ENCODE assay signal across 8 mouse cellular contexts in genomic region chr19:11912533-11913121, GRCm38 (mm10). TPM values are rescaled to one million over a fixed set of nuclear protein-coding genes. Genes with fewer than 3 reads are reported as not detected.
DNase-seq lines count a peak whose midpoint lies in the region; ATAC-seq lines count a peak whose summit lies in the region.

No protein-coding gene starts in this region.

- H3K9ac ChIP-seq in neural tube, embryonic 11.5 days (ENCODE audit: low read length) = peak overlapping the region; percentile 84
- peak overlapping the region; percentile 85 for H3K9ac ChIP-seq in hindbrain, embryonic 13.5 days
- H3K9ac ChIP-seq in stomach, embryonic 15.5 days = peak overlapping the region; percentile 53

- no peaks in the 10 kb centered on the region for H3K27me3 ChIP-seq in neural tube, embryonic 11.5 days (ENCODE audit: control insufficient read depth, insufficient read depth, low read length)
- H3K27me3 ChIP-seq in hindbrain, embryonic 13.5 days = no peaks in the 10 kb centered on the region
- no peaks in the 10 kb centered on the region for H3K27me3 ChIP-seq in limb, embryonic 10.5 days (ENCODE audit: low read depth, poor library complexity, severe bottlenecking)
- H3K27me3 ChIP-seq in stomach, embryonic 15.5 days (replicated peaks) = no peaks in the 10 kb centered on the region

- no peaks in the 10 kb centered on the region for H3K9me3 ChIP-seq in neural tube, embryonic 11.5 days (ENCODE audit: control insufficient read depth, low read length)
- H3K9me3 ChIP-seq in hindbrain, embryonic 13.5 days = no peaks in the 10 kb centered on the region
- no peaks in the 10 kb centered on the region for H3K9me3 ChIP-seq in limb, embryonic 10.5 days (replicated peaks)
- H3K9me3 ChIP-seq in stomach, embryonic 15.5 days = no peaks in the 10 kb centered on the region

- H3K36me3 ChIP-seq in neural tube, embryonic 11.5 days (ENCODE audit: control insufficient read depth, insufficient read depth, low read length) = no peaks in the 10 kb centered on the region
- H3K36me3 ChIP-seq in hindbrain, embryonic 13.5 days = peaks cover 14% of the 10 kb centered on the region
- H3K36me3 ChIP-seq in limb, embryonic 10.5 days = peaks cover 34% of the 10 kb centered on the region
- peaks cover 11% of the 10 kb centered on the region; the same call in 1 of the 2 replicates for H3K36me3 ChIP-seq in stomach, embryonic 15.5 days

- peak overlapping the region; percentile 89 for H3K27ac ChIP-seq in neural tube, embryonic 11.5 days (ENCODE audit: low read depth, low read length)
- H3K27ac ChIP-seq in hindbrain, embryonic 13.5 days = peak overlapping the region; percentile 92
- H3K27ac ChIP-seq in limb, embryonic 10.5 days = peak overlapping the region; percentile 95
- H3K27ac ChIP-seq in stomach, embryonic 15.5 days = peak overlapping the region; percentile 83

- peak overlapping the region; percentile 77 for H3K4me2 ChIP-seq in neural tube, embryonic 11.5 days (ENCODE audit: low read depth)
- peak overlapping the region; percentile 67 for H3K4me2 ChIP-seq in hindbrain, embryonic 13.5 days
- H3K4me2 ChIP-seq in stomach, embryonic 15.5 days = peak overlapping the region; percentile 71

- H3K4me3 ChIP-seq in neural tube, embryonic 11.5 days (ENCODE audit: low read depth, low read length) = peak overlapping the region; percentile 76
- peak overlapping the region; percentile 77 for H3K4me3 ChIP-seq in hindbrain, embryonic 13.5 days
- H3K4me3 ChIP-seq in limb, embryonic 10.5 days = peak overlapping the region; percentile 88
- peak overlapping the region; percentile 64 for H3K4me3 ChIP-seq in stomach, embryonic 15.5 days (replicated peaks)

- no peak for DNase-seq in neural tube, embryonic 11.5 days (ENCODE audit: low spot score)
- no peak for DNase-seq in neural tube, embryonic 10.5 days (ENCODE audit: extremely low spot score, low spot score)
- DNase-seq in cerebellum, adult 9-11 months = peak; percentile 80
- DNase-seq in gastrocnemius, adult 18-20 months (ENCODE audit: low spot score) = peak; percentile 59
- DNase-seq in limb, embryonic 10.5 days (ENCODE audit: low spot score) = peak; percentile 79
- DNase-seq in mesoderm, embryonic 11.5 days (ENCODE audit: low read depth, low spot score) = peak; percentile 70

- under 1% methylated on average over 38 of the region's 54 CpGs for WGBS in neural tube, embryonic 11.5 days
- 0% methylated on average over 40 of the region's 54 CpGs for WGBS in hindbrain, embryonic 13.5 days
- under 1% methylated on average over 46 of the region's 54 CpGs for WGBS in limb, embryonic 10.5 days
- under 1% methylated on average over 47 of the region's 54 CpGs for WGBS in stomach, embryonic 15.5 days

- ATAC-seq in neural tube, embryonic 11.5 days (ENCODE audit: insufficient read depth, low FRiP score, low TSS enrichment) = peak; percentile 51
- ATAC-seq in hindbrain, embryonic 13.5 days (ENCODE audit: low FRiP score) = peak; percentile 53
- peak; percentile 36 for ATAC-seq in stomach, embryonic 15.5 days (ENCODE audit: insufficient read depth, low FRiP score, low read depth)

- H3K4me1 ChIP-seq in neural tube, embryonic 11.5 days (ENCODE audit: control insufficient read depth, insufficient read depth, low read length) = peaks cover 8% of the 10 kb centered on the region
- H3K4me1 ChIP-seq in hindbrain, embryonic 13.5 days (replicated peaks) = peaks cover 32% of the 10 kb centered on the region
- H3K4me1 ChIP-seq in limb, embryonic 10.5 days = peaks cover 12% of the 10 kb centered on the region; the same call in 1 of the 2 replicates
- peaks cover 8% of the 10 kb centered on the region for H3K4me1 ChIP-seq in stomach, embryonic 15.5 days

RNA-seq across cellular contexts. Expression of gene Patl1, which starts 0.4 kb away (rescaled TPM):
- polyA plus RNA-seq in neural tube, embryonic 11.5 days (2014; fragmentation: Nextera tagmentation; extraction: Ambion mirVana) = 24.7 and 25.7 TPM in 2 replicates
- total RNA-seq in gastrocnemius, adult 18-20 months (2021) = 10 to 100 TPM; 23.6 to 27.3 TPM
- polyA plus RNA-seq in hindbrain, embryonic 13.5 days (2015; fragmentation: Nextera tagmentation; extraction: Ambion mirVana) = 19.6 and 19.8 TPM in 2 replicates
- 20.4 and 21.2 TPM in 2 replicates for polyA plus RNA-seq in limb, embryonic 10.5 days (2016; fragmentation: Nextera tagmentation; extraction: Ambion mirVana)
- 14.7 and 16.4 TPM in 2 replicates for polyA plus RNA-seq in stomach, embryonic 15.5 days (2015; fragmentation: Nextera tagmentation; extraction: Ambion mirVana)

RNA-seq across cellular contexts. Expression of gene Olfr1420, which starts 26.3 kb away (rescaled TPM):
- polyA plus RNA-seq in neural tube, embryonic 11.5 days (2014; fragmentation: Nextera tagmentation; extraction: Ambion mirVana) = not detected in 2 replicates
- total RNA-seq in gastrocnemius, adult 18-20 months (2021) = not detected
- polyA plus RNA-seq in hindbrain, embryonic 13.5 days (2015; fragmentation: Nextera tagmentation; extraction: Ambion mirVana) = not detected in 2 replicates
- polyA plus RNA-seq in limb, embryonic 10.5 days (2016; fragmentation: Nextera tagmentation; extraction: Ambion mirVana) = not detected in 2 replicates
- polyA plus RNA-seq in stomach, embryonic 15.5 days (2015; fragmentation: Nextera tagmentation; extraction: Ambion mirVana) = 0.08 and 0.10 TPM in 2 replicates

RNA-seq across cellular contexts. Expression of gene Olfr1419, which starts 37.7 kb away (rescaled TPM):
- not detected in 2 replicates for polyA plus RNA-seq in neural tube, embryonic 11.5 days (2014; fragmentation: Nextera tagmentation; extraction: Ambion mirVana)
- not detected for total RNA-seq in gastrocnemius, adult 18-20 months (2021)
- not detected in 2 replicates for polyA plus RNA-seq in hindbrain, embryonic 13.5 days (2015; fragmentation: Nextera tagmentation; extraction: Ambion mirVana)
- polyA plus RNA-seq in limb, embryonic 10.5 days (2016; fragmentation: Nextera tagmentation; extraction: Ambion mirVana) = not detected in 2 replicates
- 0.04 TPM in 1 of 2 replicates, not detected in the other for polyA plus RNA-seq in stomach, embryonic 15.5 days (2015; fragmentation: Nextera tagmentation; extraction: Ambion mirVana)

RNA-seq across cellular contexts. Expression of gene Olfr1418, which starts 51.8 kb away (rescaled TPM):
- polyA plus RNA-seq in neural tube, embryonic 11.5 days (2014; fragmentation: Nextera tagmentation; extraction: Ambion mirVana) = not detected in 2 replicates
- not detected for total RNA-seq in gastrocnemius, adult 18-20 months (2021)
- not detected in 2 replicates for polyA plus RNA-seq in hindbrain, embryonic 13.5 days (2015; fragmentation: Nextera tagmentation; extraction: Ambion mirVana)
- polyA plus RNA-seq in limb, embryonic 10.5 days (2016; fragmentation: Nextera tagmentation; extraction: Ambion mirVana) = not detected in 2 replicates
- polyA plus RNA-seq in stomach, embryonic 15.5 days (2015; fragmentation: Nextera tagmentation; extraction: Ambion mirVana) = not detected in 2 replicates

RNA-seq across cellular contexts. Expression of gene Osbp, which starts 53.1 kb away (rescaled TPM):
- 6.6 and 6.7 TPM in 2 replicates for polyA plus RNA-seq in neural tube, embryonic 11.5 days (2014; fragmentation: Nextera tagmentation; extraction: Ambion mirVana)
- total RNA-seq in gastrocnemius, adult 18-20 months (2021) = 10 to 100 TPM; 53.4 to 56.3 TPM
- polyA plus RNA-seq in hindbrain, embryonic 13.5 days (2015; fragmentation: Nextera tagmentation; extraction: Ambion mirVana) = 3.9 and 4.3 TPM in 2 replicates
- 3.3 and 3.4 TPM in 2 replicates for polyA plus RNA-seq in limb, embryonic 10.5 days (2016; fragmentation: Nextera tagmentation; extraction: Ambion mirVana)
- polyA plus RNA-seq in stomach, embryonic 15.5 days (2015; fragmentation: Nextera tagmentation; extraction: Ambion mirVana) = 4.9 and 5.0 TPM in 2 replicates

Comparison
In these comparisons a context has a peak if more than half of its experiments do, and no peak if none do; other contexts are left out.
1. DNase-seq: peak in cerebellum, adult 9-11 months (single experiment), gastrocnemius, adult 18-20 months (single experiment), limb, embryonic 10.5 days (single experiment) and mesoderm, embryonic 11.5 days (single experiment); none in neural tube, embryonic 11.5 days (single experiment) and neural tube, embryonic 10.5 days (single experiment).
2. Peak in every context shown above with its lines, with median percentiles within 50 percentile points of each other: ATAC-seq, H3K27ac ChIP-seq, H3K4me2 ChIP-seq, H3K4me3 ChIP-seq and H3K9ac ChIP-seq.